Mouse (Mus musculus): ENCODE data around the gene Rap1gap. TPM values are rescaled to one million over a fixed set of nuclear protein-coding genes. Genes with fewer than 3 reads are reported as not detected.

The Rap1gap gene
- polyA plus RNA-seq, 1 experiment from 2014 or later, result 25.5 TPM

DNA sequence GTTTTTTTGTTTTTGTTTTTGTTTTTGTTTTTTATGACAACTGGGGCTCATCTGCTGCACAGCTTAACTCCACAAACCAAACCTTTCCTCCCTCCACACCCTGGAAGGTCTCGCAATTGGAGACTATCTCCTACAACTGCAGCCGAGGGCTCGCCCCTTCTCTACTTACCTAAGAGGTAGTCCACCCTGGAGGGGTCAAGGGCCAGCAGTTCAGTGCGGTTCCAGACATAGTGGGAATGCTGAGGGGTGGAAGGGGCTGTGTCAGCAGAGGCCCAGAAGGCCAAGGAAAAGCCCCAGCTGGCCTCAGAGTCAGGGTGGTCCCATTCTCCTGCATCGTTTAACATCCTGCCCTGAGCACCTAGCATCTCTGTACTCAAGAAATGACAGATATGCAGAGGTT, 83.1 kb downstream of the Rap1gap start:
- no peaks in the 10 kb centered on the region for H3K9me3 ChIP-seq (replicated peaks; ENCODE audit: control insufficient read depth, low read length)
- H3K4me2 ChIP-seq (ENCODE audit: low read length), result no peak overlapping the region
- no peaks in the 10 kb centered on the region for H3K27me3 ChIP-seq (replicated peaks; ENCODE audit: control insufficient read depth, insufficient read depth, low read length)
- WGBS, result 94% methylated on average over 5 of the region's 5 CpGs
- no peaks in the 10 kb centered on the region for H3K4me1 ChIP-seq (ENCODE audit: control insufficient read depth, insufficient read depth, low read length)
- DNase-seq (ENCODE audit: low spot score), result no peak
- H3K27ac ChIP-seq (ENCODE audit: low read depth, low read length), result no peak overlapping the region
- no peak overlapping the region for H3K9ac ChIP-seq (ENCODE audit: low read length)
- H3K36me3 ChIP-seq (ENCODE audit: control insufficient read depth, insufficient read depth, low read length), result no peaks in the 10 kb centered on the region
- H3K4me3 ChIP-seq (ENCODE audit: low read depth, low read length), result no peak overlapping the region
- no peak for ATAC-seq

- ATAC-seq (no peak), DNase-seq (ENCODE audit: low spot score) (no peak)
- no peaks in the 10 kb centered on the region for H3K4me1 ChIP-seq (ENCODE audit: control insufficient read depth, insufficient read depth, low read length)
- H3K27ac ChIP-seq (ENCODE audit: low read depth, low read length), result no peak overlapping the region
- no peaks in the 10 kb centered on the region for H3K9me3 ChIP-seq (replicated peaks; ENCODE audit: control insufficient read depth, low read length)
- no peak overlapping the region for H3K4me3 ChIP-seq (ENCODE audit: low read depth, low read length)
- no peaks in the 10 kb centered on the region for H3K36me3 ChIP-seq (ENCODE audit: control insufficient read depth, insufficient read depth, low read length)
- no peaks in the 10 kb centered on the region for H3K27me3 ChIP-seq (replicated peaks; ENCODE audit: control insufficient read depth, insufficient read depth, low read length)
- H3K9ac ChIP-seq (ENCODE audit: low read length), result no peak overlapping the region
- no peak overlapping the region for H3K4me2 ChIP-seq (ENCODE audit: low read length)
- 72% methylated on average over 4 of the region's 4 CpGs for WGBS
These were observed 84.2 kb downstream of the Rap1gap start for GRCm38 (mm10) chr4:137748726-137749125.

DNA sequence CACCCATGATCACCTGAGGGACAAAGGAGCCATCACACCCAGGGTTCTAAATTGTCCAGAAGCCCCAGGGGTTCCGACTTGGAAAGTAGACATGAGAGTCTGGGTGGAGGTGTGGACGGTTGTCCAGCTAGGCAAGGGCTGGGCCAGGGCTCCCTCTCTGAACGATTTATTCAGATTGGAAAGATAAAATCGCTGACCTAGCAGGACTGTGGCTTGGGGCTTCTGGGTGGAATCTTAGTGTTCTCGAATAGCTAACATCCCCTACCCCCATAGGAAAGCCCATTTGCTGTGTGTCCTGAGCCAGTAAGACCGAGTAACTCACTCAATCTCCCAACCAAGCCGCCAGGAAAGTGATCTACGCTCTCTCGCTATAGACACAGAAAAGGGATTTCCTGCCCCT, 85.2 kb downstream of the Rap1gap start:
- no peak for DNase-seq (ENCODE audit: low spot score)
- 88% methylated on average over 9 of the region's 9 CpGs for WGBS
- ATAC-seq, result no peak
- H3K27ac ChIP-seq (ENCODE audit: low read depth, low read length), result no peak overlapping the region
- no peaks in the 10 kb centered on the region for H3K9me3 ChIP-seq (replicated peaks; ENCODE audit: control insufficient read depth, low read length)
- no peaks in the 10 kb centered on the region for H3K27me3 ChIP-seq (replicated peaks; ENCODE audit: control insufficient read depth, insufficient read depth, low read length)
- H3K9ac ChIP-seq (ENCODE audit: low read length), result no peak overlapping the region
- H3K4me2 ChIP-seq (ENCODE audit: low read length), result no peak overlapping the region
- H3K4me3 ChIP-seq (ENCODE audit: low read depth, low read length), result no peak overlapping the region
- no peaks in the 10 kb centered on the region for H3K36me3 ChIP-seq (ENCODE audit: control insufficient read depth, insufficient read depth, low read length)
- no peaks in the 10 kb centered on the region for H3K4me1 ChIP-seq (ENCODE audit: control insufficient read depth, insufficient read depth, low read length)

- Histone ChIP-seq H3K9ac (ENCODE audit: low read length) (no peak overlapping the region), H3K27ac (ENCODE audit: low read depth, low read length) (no peak overlapping the region), H3K4me1 (ENCODE audit: control insufficient read depth, insufficient read depth, low read length) (no peaks in the 10 kb centered on the region), H3K9me3 (replicated peaks; ENCODE audit: control insufficient read depth, low read length) (no peaks in the 10 kb centered on the region), H3K36me3 (ENCODE audit: control insufficient read depth, insufficient read depth, low read length) (no peaks in the 10 kb centered on the region), H3K27me3 (replicated peaks; ENCODE audit: control insufficient read depth, insufficient read depth, low read length) (no peaks in the 10 kb centered on the region), H3K4me2 (ENCODE audit: low read length) (no peak overlapping the region), H3K4me3 (ENCODE audit: low read depth, low read length) (no peak overlapping the region)
- WGBS, result 92% methylated on average over 9 of the region's 9 CpGs
- no peak for ATAC-seq
- no peak for DNase-seq (ENCODE audit: low spot score)
These were observed 85.6 kb downstream of the Rap1gap start for GRCm38 (mm10) chr4:137750121-137750520.

DNA sequence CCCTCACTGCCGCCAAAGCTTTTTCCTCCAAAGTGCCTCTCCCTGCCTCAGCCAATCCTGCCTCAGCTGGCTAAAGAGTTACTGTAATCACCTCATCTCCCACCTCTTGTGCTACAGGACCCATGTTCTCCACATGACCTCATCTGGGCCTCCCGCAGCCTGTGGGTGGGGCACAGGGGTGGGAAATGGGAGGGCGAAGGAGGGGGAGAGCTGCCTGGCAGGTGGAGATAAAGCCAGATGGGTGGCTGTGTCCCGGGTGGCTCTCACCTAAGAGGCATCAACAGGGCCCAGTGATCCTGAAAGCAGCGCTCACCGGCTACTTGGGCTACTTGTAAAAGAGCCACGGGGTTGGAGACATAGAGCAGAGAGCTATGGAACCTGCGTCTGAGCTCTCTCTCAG, 86.8 kb downstream of the Rap1gap start:
- H3K4me1 ChIP-seq (ENCODE audit: control insufficient read depth, insufficient read depth, low read length), result no peaks in the 10 kb centered on the region
- H3K27ac ChIP-seq (ENCODE audit: low read depth, low read length), result no peak overlapping the region
- H3K9ac ChIP-seq (ENCODE audit: low read length), result no peak overlapping the region
- no peaks in the 10 kb centered on the region for H3K36me3 ChIP-seq (ENCODE audit: control insufficient read depth, insufficient read depth, low read length)
- no peak for ATAC-seq
- no peak overlapping the region for H3K4me3 ChIP-seq (ENCODE audit: low read depth, low read length)
- 88% methylated on average over 8 of the region's 8 CpGs for WGBS
- no peaks in the 10 kb centered on the region for H3K27me3 ChIP-seq (replicated peaks; ENCODE audit: control insufficient read depth, insufficient read depth, low read length)
- no peak for DNase-seq (ENCODE audit: low spot score)
- no peak overlapping the region for H3K4me2 ChIP-seq (ENCODE audit: low read length)
- H3K9me3 ChIP-seq (replicated peaks; ENCODE audit: control insufficient read depth, low read length), result no peaks in the 10 kb centered on the region

GRCm38 (mm10) chr4:137751717-137752116, 87.2 kb downstream of the Rap1gap start:
- H3K4me3 ChIP-seq (ENCODE audit: low read depth, low read length), result no peak overlapping the region
- H3K9ac ChIP-seq (ENCODE audit: low read length), result no peak overlapping the region
- no peak overlapping the region for H3K4me2 ChIP-seq (ENCODE audit: low read length)
- H3K27me3 ChIP-seq (replicated peaks; ENCODE audit: control insufficient read depth, insufficient read depth, low read length), result no peaks in the 10 kb centered on the region
- no peak for ATAC-seq
- no peak overlapping the region for H3K27ac ChIP-seq (ENCODE audit: low read depth, low read length)
- no peaks in the 10 kb centered on the region for H3K9me3 ChIP-seq (replicated peaks; ENCODE audit: control insufficient read depth, low read length)
- WGBS, result 62% methylated on average over 9 of the region's 9 CpGs
- no peaks in the 10 kb centered on the region for H3K4me1 ChIP-seq (ENCODE audit: control insufficient read depth, insufficient read depth, low read length)
- no peaks in the 10 kb centered on the region for H3K36me3 ChIP-seq (ENCODE audit: control insufficient read depth, insufficient read depth, low read length)
- peak; percentile 46 for DNase-seq (ENCODE audit: low spot score)

- H3K36me3 ChIP-seq (ENCODE audit: control insufficient read depth, insufficient read depth, low read length), result no peaks in the 10 kb centered on the region
- no peak for ATAC-seq
- H3K27me3 ChIP-seq (replicated peaks; ENCODE audit: control insufficient read depth, insufficient read depth, low read length), result no peaks in the 10 kb centered on the region
- no peak overlapping the region for H3K4me2 ChIP-seq (ENCODE audit: low read length)
- DNase-seq (ENCODE audit: low spot score), result no peak
- H3K9ac ChIP-seq (ENCODE audit: low read length), result no peak overlapping the region
- no peaks in the 10 kb centered on the region for H3K4me1 ChIP-seq (ENCODE audit: control insufficient read depth, insufficient read depth, low read length)
- 80% methylated on average over 15 of the region's 15 CpGs for WGBS
- H3K4me3 ChIP-seq (ENCODE audit: low read depth, low read length), result no peak overlapping the region
- H3K9me3 ChIP-seq (replicated peaks; ENCODE audit: control insufficient read depth, low read length), result no peaks in the 10 kb centered on the region
- no peak overlapping the region for H3K27ac ChIP-seq (ENCODE audit: low read depth, low read length)
These were observed 87.9 kb downstream of the Rap1gap start for GRCm38 (mm10) chr4:137752471-137752870.

GRCm38 (mm10) chr4:137753199-137753598, 88.7 kb downstream of the Rap1gap start:
- H3K27ac ChIP-seq (ENCODE audit: low read depth, low read length), result no peak overlapping the region
- H3K9ac ChIP-seq (ENCODE audit: low read length), result no peak overlapping the region
- H3K9me3 ChIP-seq (replicated peaks; ENCODE audit: control insufficient read depth, low read length), result no peaks in the 10 kb centered on the region
- H3K36me3 ChIP-seq (ENCODE audit: control insufficient read depth, insufficient read depth, low read length), result no peaks in the 10 kb centered on the region
- H3K27me3 ChIP-seq (replicated peaks; ENCODE audit: control insufficient read depth, insufficient read depth, low read length), result no peaks in the 10 kb centered on the region
- H3K4me3 ChIP-seq (ENCODE audit: low read depth, low read length), result no peak overlapping the region
- no peak overlapping the region for H3K4me2 ChIP-seq (ENCODE audit: low read length)
- WGBS, result 82% methylated on average over 7 of the region's 7 CpGs
- H3K4me1 ChIP-seq (ENCODE audit: control insufficient read depth, insufficient read depth, low read length), result no peaks in the 10 kb centered on the region
- ATAC-seq (no peak), DNase-seq (ENCODE audit: low spot score) (no peak)

DNA sequence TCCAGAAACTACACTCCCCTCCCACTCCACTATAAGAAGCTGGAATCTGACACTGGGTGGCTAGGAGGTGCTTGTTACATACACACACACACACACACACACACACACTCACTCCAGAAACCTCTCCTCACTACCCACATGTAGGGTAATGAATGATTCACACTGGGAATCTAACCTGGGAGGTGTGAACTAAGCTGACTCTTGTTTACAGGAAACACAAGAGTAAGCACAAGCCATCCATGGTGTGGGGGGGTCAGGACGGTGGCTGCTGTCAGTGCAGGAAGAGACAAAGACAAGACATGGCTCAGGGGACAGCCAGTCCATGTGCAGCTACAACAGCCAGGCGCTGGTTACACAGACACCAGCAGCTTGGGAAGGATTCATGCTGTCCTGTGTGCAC, 89.9 kb downstream of the Rap1gap start:
- H3K27me3 ChIP-seq (replicated peaks; ENCODE audit: control insufficient read depth, insufficient read depth, low read length), result no peaks in the 10 kb centered on the region
- H3K9me3 ChIP-seq (replicated peaks; ENCODE audit: control insufficient read depth, low read length), result no peaks in the 10 kb centered on the region
- no peaks in the 10 kb centered on the region for H3K4me1 ChIP-seq (ENCODE audit: control insufficient read depth, insufficient read depth, low read length)
- H3K36me3 ChIP-seq (ENCODE audit: control insufficient read depth, insufficient read depth, low read length), result no peaks in the 10 kb centered on the region
- DNase-seq (ENCODE audit: low spot score) (no peak), ATAC-seq (no peak)
- H3K9ac ChIP-seq (ENCODE audit: low read length), result no peak overlapping the region
- H3K4me3 ChIP-seq (ENCODE audit: low read depth, low read length), result no peak overlapping the region
- 94% methylated on average over 2 of the region's 2 CpGs for WGBS
- no peak overlapping the region for H3K27ac ChIP-seq (ENCODE audit: low read depth, low read length)
- no peak overlapping the region for H3K4me2 ChIP-seq (ENCODE audit: low read length)

Data from forebrain, embryonic 14.5 days (tissue).